Mouse (Mus musculus) olfactory bulb, adult 2 months (tissue): ENCODE measurements around the gene Plekhg5. TPM values are rescaled to one million over a fixed set of nuclear protein-coding genes. Genes with fewer than 3 reads are reported as not detected.

Experiments used
- H3K27ac ChIP-seq: fragments of 200-500 bp; 2 replicates; pipeline ENCODE4 v1.5.1; 2012; ENCODE audit warnings: low read depth, low read length; ENCODE audit not compliant: insufficient read depth
- H3K4me1 ChIP-seq: fragments of 200-500 bp; 2 replicates; pipeline ENCODE4 v1.6.1; 2012; ENCODE audit warnings: low read length; ENCODE audit not compliant: control insufficient read depth, insufficient read depth
- H3K4me3 ChIP-seq: fragments of 200-500 bp; 2 replicates; pipeline ENCODE4 v1.5.1; 2012; ENCODE audit warnings: mild to moderate bottlenecking, low read depth, low read length, moderate library complexity; ENCODE audit not compliant: insufficient read depth
- CTCF ChIP-seq: fragments of 200-500 bp; IDR thresholded peaks from 2 replicates; pipeline ENCODE4 v1.5.1; 2012; ENCODE audit warnings: low read depth, mild to moderate bottlenecking, low read length, moderate library complexity; ENCODE audit not compliant: insufficient read depth
- POLR2A ChIP-seq: fragments of 200-500 bp; IDR thresholded peaks from 2 replicates; pipeline ENCODE4 v1.6.1; 2012; ENCODE audit warnings: mild to moderate bottlenecking, low read depth, low read length, moderate library complexity; ENCODE audit not compliant: insufficient read depth
- WGBS: fragments of 180-500 bp; shearing (Covaris S2); methylation state at CpG from one replicate; pipeline ENCODE4 v1.1.7; 2018; 5-methylcytosine and 5-hydroxymethylcytosine counted together
- polyA plus RNA-seq: library from polyadenylated mRNA; stranded (reverse); fragments of >200 nt; gene quantifications from 2 replicates; pipeline ENCODE4 v1.2.4, GENCODE M21; 2012; ENCODE audit warnings: low replicate concordance; ENCODE audit not compliant: missing spikeins, insufficient read depth, insufficient read length

Plekhg5 gene
- polyA plus RNA-seq, 1 experiment, result not detected

DNA sequence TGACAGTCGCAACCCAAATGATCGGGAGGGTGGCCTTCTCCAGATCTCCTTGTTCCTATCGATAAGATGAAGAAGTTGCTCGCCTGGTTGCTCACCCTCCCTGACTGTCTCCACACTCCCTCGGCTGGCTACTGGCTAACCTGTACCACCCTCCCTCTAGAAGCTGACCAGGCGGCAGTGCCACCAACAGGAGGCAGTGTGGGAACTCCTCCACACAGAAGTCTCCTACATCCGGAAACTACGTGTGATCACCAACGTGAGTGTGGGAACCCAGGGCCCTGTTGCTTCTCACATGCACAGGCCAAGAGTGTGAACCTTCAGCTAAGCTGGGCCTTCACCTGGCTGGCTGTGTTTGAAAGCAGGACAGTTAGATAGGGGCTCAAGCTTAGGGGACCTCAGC, 34.4 kb downstream of the Plekhg5 start:
- H3K27ac ChIP-seq, result no peak overlapping the region
- WGBS, result 79% methylated on average over 9 of the region's 9 CpGs
- TF ChIP-seq CTCF, result no peak
- no peak for TF ChIP-seq POLR2A
- H3K4me1 ChIP-seq, result peaks cover 25% of the 10 kb centered on the region
- no peak overlapping the region for H3K4me3 ChIP-seq

DNA sequence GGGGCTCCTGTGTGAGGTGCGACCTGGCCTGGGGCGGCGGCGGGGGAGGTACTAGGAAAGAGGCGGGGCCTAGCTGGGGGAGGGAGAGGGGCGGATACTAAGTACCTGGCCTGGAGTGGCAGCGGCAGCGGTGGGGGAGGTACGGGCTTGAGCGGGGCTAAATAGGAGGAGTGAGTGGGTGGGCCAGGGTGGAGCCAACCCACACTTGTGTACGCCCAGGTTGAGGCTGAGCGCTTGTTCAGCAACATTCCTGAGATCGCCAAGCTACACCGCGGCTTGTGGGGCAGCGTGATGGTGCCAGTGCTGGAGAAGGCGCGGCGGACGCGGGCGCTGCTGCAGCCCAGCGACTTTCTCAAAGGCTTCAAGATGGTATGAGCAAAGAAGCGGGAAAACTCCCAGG, 35.2 kb downstream of the Plekhg5 start:
- Histone ChIP-seq H3K4me3 (peak overlapping the region; percentile 29), H3K27ac (no peak overlapping the region), H3K4me1 (peaks cover 25% of the 10 kb centered on the region)
- TF ChIP-seq CTCF, result no peak
- no peak for TF ChIP-seq POLR2A
- WGBS, result 22% methylated on average over 24 of the region's 24 CpGs

DNA sequence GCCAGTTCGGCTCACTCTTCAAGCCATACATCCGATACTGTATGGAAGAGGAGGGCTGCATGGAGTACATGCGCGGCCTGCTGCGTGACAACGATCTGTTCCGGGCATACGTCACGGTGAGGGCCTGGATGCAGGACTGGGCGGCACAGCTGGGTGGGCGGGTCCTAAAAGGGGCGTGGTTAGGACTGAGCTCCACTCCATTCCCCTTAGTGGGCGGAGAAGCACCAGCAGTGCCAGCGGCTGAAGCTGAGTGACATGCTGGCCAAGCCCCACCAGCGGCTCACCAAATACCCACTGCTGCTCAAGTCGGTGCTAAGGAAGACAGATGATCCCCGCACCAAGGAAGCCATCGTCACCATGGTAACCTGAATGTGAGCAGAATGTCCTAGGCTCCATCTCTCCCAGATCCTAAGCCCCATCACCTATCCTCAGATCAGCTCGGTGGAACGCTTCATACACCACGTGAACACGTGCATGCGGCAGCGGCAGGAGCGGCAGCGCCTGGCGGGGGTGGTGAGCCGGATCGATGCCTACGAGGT, 35.7 kb downstream of the Plekhg5 start:
- WGBS, result 18% methylated on average over 30 of the region's 30 CpGs
- H3K27ac ChIP-seq, result no peak overlapping the region
- H3K4me1 ChIP-seq, result peaks cover 22% of the 10 kb centered on the region
- TF ChIP-seq POLR2A (no peak), CTCF (no peak)
- H3K4me3 ChIP-seq, result peak overlapping the region; percentile 29

DNA sequence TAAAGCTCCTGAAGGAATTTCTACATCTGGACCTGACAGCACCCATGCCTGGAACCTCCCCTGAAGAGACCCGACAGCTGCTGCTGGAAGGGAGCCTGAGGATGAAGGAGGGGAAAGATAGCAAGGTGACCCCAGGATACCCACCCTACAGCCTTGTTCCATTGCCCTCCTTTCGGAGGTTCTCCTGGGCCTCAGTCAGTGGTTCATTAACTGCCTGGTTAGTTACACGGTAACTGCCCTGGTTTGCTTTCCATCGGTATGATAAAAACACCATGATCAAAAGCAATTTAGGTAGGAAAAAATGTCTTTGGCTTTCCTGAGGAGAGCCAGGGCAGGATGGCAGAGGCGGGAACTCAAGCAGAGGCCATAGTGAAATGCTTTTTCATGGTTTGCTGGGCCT, 36.4 kb downstream of the Plekhg5 start:
- 78% methylated on average over 5 of the region's 5 CpGs for WGBS
- H3K27ac ChIP-seq, result no peak overlapping the region
- H3K4me1 ChIP-seq, result peaks cover 16% of the 10 kb centered on the region
- no peak for TF ChIP-seq POLR2A
- no peak for TF ChIP-seq CTCF
- no peak overlapping the region for H3K4me3 ChIP-seq

DNA sequence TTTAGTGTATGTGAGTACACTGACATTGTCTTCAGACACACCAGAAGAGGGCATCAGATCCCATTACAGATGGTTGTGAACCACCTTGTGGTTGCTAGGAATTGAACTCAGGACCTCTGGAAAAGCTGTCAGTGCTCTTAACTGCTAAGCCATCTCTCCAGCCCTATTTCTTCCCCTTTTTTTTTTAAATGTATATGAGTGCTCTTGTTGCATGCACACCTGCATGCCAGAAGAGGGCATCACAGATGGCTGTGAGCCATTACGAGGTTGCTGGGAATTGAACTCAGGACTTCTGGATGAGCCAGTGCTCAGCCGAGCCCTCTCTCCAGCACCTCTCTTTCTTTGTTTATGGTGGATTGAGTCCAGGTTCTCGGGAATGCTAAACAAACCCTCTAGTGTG, 37.2 kb downstream of the Plekhg5 start:
- no peak overlapping the region for H3K4me3 ChIP-seq
- 76% methylated on average over 3 of the region's 3 CpGs for WGBS
- TF ChIP-seq POLR2A (no peak), CTCF (no peak)
- peaks cover 14% of the 10 kb centered on the region for H3K4me1 ChIP-seq
- H3K27ac ChIP-seq, result no peak overlapping the region

DNA sequence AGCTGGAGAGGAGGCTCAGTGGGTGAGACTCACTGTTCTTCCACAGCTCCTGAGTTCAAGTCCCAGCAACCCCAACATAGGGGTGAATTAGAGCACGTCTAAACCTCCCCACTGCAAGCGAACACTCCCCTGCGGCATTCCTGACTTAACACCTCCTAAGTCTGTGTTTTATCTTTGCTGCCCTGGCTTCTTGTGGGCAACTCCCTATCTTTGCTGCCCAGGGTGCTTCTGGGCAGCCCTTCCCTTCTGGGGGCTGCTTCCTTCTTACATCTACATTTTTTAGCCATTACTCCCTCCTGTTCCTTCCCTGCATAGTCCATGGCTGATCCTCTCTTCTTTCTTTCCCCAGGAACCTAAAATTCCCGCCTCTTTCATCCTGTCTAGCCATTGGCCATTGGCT, 38.4 kb downstream of the Plekhg5 start:
- H3K4me3 ChIP-seq, result no peak overlapping the region
- H3K27ac ChIP-seq, result no peak overlapping the region
- peaks cover 16% of the 10 kb centered on the region for H3K4me1 ChIP-seq
- over 99% methylated on average over 4 of the region's 4 CpGs for WGBS
- TF ChIP-seq CTCF, result no peak
- TF ChIP-seq POLR2A, result no peak

DNA sequence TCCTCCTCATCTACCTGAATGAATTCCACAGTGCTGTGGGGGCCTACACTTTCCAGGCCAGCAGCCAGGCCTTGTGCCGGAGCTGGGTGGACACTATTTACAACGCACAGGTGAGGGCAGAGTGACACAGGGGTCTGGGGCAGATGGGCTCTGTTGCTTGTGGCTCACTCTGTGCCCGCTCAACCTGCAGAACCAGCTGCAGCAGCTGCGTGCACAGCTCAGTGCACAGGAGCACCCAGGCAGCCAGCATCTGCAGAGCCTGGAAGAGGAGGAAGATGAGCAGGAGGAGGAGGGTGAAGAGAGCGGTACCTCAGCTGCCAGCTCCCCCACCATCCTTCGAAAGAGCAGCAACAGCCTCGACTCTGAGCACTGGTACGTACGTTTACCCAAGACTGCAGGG, 40.0 kb downstream of the Plekhg5 start:
- Histone ChIP-seq H3K4me1 (peaks cover 19% of the 10 kb centered on the region), H3K4me3 (no peak overlapping the region), H3K27ac (no peak overlapping the region)
- TF ChIP-seq CTCF (no peak), POLR2A (no peak)
- WGBS, result 86% methylated on average over 9 of the region's 9 CpGs

DNA sequence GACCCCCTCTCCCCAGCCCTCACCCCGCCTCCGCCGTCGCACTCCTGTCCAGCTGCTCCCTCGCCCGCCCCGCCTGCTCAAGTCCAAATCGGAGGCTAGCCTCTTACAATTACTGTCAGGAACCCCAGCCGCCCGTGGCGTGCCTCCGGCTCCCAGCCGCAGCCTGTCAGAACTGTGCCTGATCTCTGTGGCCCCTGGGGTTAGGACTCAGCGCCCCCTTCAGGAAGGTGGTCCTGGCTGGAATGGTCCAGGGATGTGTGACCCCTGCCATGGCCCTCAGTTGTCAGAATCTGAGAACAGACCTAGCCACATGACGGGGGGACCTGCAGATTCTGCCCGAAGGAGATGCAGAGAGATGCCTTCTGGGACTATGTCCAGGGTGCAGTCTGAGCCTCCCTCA, 41.8 kb downstream of the Plekhg5 start:
- Histone ChIP-seq H3K27ac (no peak overlapping the region), H3K4me1 (peaks cover 7% of the 10 kb centered on the region), H3K4me3 (no peak overlapping the region)
- TF ChIP-seq CTCF (no peak), POLR2A (no peak)
- 78% methylated on average over 16 of the region's 16 CpGs for WGBS

DNA sequence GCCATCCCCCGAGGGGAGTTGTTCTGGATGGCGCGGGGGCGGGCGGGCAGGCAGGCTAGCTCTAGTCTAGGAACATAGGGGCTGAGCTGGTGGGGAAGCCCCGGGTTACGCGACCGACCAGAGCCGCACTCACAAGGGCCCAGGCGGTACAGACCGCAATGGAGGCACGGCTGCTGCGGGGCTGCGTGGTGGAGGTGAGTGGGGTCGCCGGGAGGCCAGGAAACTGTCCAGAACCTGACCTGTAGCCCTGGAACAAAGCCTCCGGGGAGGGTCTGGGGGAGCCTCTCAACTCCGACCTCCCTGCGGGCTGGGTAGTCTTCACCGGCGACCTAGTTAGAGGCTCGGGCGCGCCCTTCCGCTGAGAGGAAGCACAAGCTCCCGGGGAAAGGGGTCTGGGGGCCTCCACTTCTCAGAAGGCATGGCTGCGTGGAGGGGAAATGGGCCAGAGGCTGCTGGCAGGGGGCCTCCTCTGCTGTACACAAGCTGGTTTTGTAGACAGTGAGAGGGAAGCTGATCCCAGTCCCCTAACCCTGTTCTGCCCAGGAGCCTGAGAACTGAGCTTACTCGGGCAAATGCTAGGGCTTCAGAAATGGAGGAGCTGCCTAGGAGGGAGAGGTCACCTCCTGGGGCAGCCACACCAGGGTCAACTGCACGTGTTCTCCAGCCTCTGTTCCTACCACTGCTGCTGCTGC, 43.8 kb downstream of the Plekhg5 start, which contains the start of gene Tnfrsf25:
Tnfrsf25 (plus strand) TSS at position 14 of the 692 bp plus-strand sequence.
- 19% methylated on average over 30 of the region's 30 CpGs for WGBS
- no peak for TF ChIP-seq CTCF
- no peak for TF ChIP-seq POLR2A
- Histone ChIP-seq H3K27ac (no peak within 1 kb of the TSS), H3K4me3 (no peak within 1 kb of the TSS), H3K4me1 (peaks cover 23% of the 10 kb centered on the region)
